Mouse (Mus musculus) ES-E14 (cell line): Measurements from ENCODE around the gene Pck2.

Source experiments
- CHD2 ChIP-seq: IDR thresholded peaks from 2 replicates; pipeline ENCODE4 v1.6.1; 2014; ENCODE audit warnings: mild to moderate bottlenecking, low read depth, low read length, inconsistent platforms
- HCFC1 ChIP-seq: IDR thresholded peaks from 2 replicates; pipeline ENCODE4 v1.6.1; 2012; ENCODE audit warnings: low read length, inconsistent platforms, borderline replicate concordance; ENCODE audit not compliant: insufficient read depth
- MAFK ChIP-seq: IDR thresholded peaks from 2 replicates; pipeline ENCODE4 v1.6.1; 2014; ENCODE audit warnings: mild to moderate bottlenecking, low read depth, low read length, inconsistent platforms; ENCODE audit not compliant: insufficient read depth
- ZC3H11A ChIP-seq: IDR thresholded peaks from 2 replicates; pipeline ENCODE4 v1.6.1; 2012; ENCODE audit warnings: low read depth, mild to moderate bottlenecking, inconsistent platforms, low read length, borderline replicate concordance
- ZNF384 ChIP-seq: IDR thresholded peaks from 2 replicates; pipeline ENCODE4 v1.6.1; 2012; ENCODE audit warnings: low read depth, low read length, inconsistent platforms

DNA sequence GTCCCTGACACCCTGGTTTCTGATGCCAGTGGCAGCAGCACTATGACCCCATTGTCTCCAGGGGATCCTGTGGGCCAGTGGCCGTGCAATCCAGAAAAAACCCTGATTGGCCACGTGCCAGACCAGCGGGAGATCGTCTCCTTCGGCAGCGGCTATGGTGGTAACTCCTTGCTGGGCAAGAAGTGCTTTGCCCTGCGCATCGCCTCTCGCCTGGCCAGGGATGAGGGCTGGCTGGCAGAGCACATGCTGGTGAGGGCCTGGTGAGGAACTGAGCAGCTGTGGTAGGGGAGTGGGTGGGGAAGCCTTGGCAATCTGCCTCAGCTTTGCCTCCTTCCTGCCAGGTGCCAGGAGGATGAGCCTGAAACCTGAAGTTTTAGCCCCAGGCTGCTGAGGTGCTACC, 4.3 kb downstream of the Pck2 start:
- no peak for TF ChIP-seq MAFK
- TF ChIP-seq CHD2, result no peak
- no peak for TF ChIP-seq ZNF384
- TF ChIP-seq ZC3H11A, result no peak
- no peak for TF ChIP-seq HCFC1
